21 mouse cellular contexts compared by ENCODE assay signal in the genomic region with DNA sequence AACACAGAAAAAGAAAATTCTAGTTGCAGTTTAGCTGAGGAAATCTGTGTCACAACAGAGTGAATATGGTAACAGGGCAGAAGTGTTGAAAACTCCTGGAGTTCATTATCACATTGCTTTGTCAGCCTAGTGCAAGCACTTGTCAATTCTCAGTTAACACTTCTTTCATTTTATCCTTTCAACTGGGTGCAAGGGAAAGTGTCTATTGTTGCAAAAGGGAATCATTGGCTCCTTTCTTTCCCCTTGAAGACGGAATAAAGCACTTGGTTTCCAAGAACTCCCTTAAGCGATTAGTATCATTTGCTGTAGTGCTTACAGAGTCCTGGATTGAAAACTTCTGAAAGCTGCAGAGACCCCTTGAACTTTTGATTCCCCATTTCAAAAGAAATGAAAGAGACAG.
"Had no signal": no experiment of that assay in that cellular context is flagged by ENCODE, and none has a peak within 500 bp of the region (broad histone marks: within the 10 kb centered on the region; RNA-seq: fewer than 3 reads in every experiment).

No protein-coding gene starts in this region.

- H3K4me1 ChIP-seq: limb, embryonic 10.5 days; limb, embryonic 13.5 days; liver, embryonic 12.5 days; liver, embryonic 15.5 days; lung, embryonic 15.5 days; megakaryocyte, embryonic 14.5 days; neural tube, embryonic 12.5 days; neural tube, embryonic 15.5 days; stomach, embryonic 15.5 days had no signal

- H3K27me3 ChIP-seq: limb, embryonic 13.5 days; liver, embryonic 12.5 days; liver, embryonic 15.5 days; lung, embryonic 15.5 days; megakaryocyte, embryonic 14.5 days; neural tube, embryonic 12.5 days; neural tube, embryonic 15.5 days; stomach, embryonic 15.5 days had no signal

- H3K9me3 ChIP-seq: limb, embryonic 10.5 days; limb, embryonic 13.5 days; liver, embryonic 12.5 days; liver, embryonic 15.5 days; lung, embryonic 15.5 days; megakaryocyte, embryonic 14.5 days; midbrain, embryonic 10.5 days; neural tube, embryonic 12.5 days; neural tube, embryonic 15.5 days; stomach, embryonic 15.5 days had no signal

- ATAC-seq: liver, embryonic 12.5 days had no signal

- H3K9ac ChIP-seq: limb, embryonic 13.5 days; liver, embryonic 12.5 days; liver, embryonic 15.5 days; lung, embryonic 15.5 days; neural tube, embryonic 12.5 days; neural tube, embryonic 15.5 days; stomach, embryonic 15.5 days had no signal

- H3K4me2 ChIP-seq: limb, embryonic 13.5 days; liver, embryonic 12.5 days; liver, embryonic 15.5 days; lung, embryonic 15.5 days; neural tube, embryonic 12.5 days; neural tube, embryonic 15.5 days; stomach, embryonic 15.5 days had no signal

- H3K36me3 ChIP-seq: limb, embryonic 10.5 days; limb, embryonic 13.5 days; liver, embryonic 12.5 days; liver, embryonic 15.5 days; lung, embryonic 15.5 days; midbrain, embryonic 10.5 days; neural tube, embryonic 12.5 days; neural tube, embryonic 15.5 days; stomach, embryonic 15.5 days had no signal

- DNase-seq: kidney, postnatal 25 days; layer of hippocampus, adult 9-11 months; liver; lung, adult 18-20 months; lung, postnatal 10 days; lung, postnatal 36 days; right cerebral cortex, postnatal 25 days; spleen, adult 18-20 months; thymus, postnatal 25 days had no signal

- H3K27ac ChIP-seq: kidney, postnatal 0 days; layer of hippocampus, adult 2 months; limb, embryonic 10.5 days; limb, embryonic 13.5 days; liver, embryonic 12.5 days; liver, embryonic 15.5 days; lung, embryonic 15.5 days; midbrain, embryonic 10.5 days; neural tube, embryonic 12.5 days; neural tube, embryonic 15.5 days; stomach, embryonic 15.5 days had no signal

- H3K4me3 ChIP-seq: layer of hippocampus, adult 2 months; limb, embryonic 10.5 days; limb, embryonic 13.5 days; liver, embryonic 12.5 days; liver, embryonic 15.5 days; lung, embryonic 15.5 days; megakaryocyte, embryonic 14.5 days; midbrain, embryonic 10.5 days; neural tube, embryonic 12.5 days; neural tube, embryonic 15.5 days; stomach, embryonic 15.5 days had no signal
